Mouse (Mus musculus): ENCODE results near the gene Cntn5. TPM values are rescaled to one million over a fixed set of nuclear protein-coding genes. Genes with fewer than 3 reads are reported as not detected.

The Cntn5 gene
- polyA plus RNA-seq, 1 experiment, result not detected

GRCm38 (mm10) chr9:9696636-9697035, 1207.9 kb downstream of the Cntn5 start:
- no peak overlapping the region for H3K27ac ChIP-seq (ENCODE audit: insufficient read depth, low read depth, low read length)
- no peaks in the 10 kb centered on the region for H3K4me1 ChIP-seq (ENCODE audit: control insufficient read depth, insufficient read depth, low read length)
- no peak for TF ChIP-seq CTCF (IDR thresholded peaks at IDR 0.05; ENCODE audit: low read depth, low read length)
- TF ChIP-seq POLR2A (IDR thresholded peaks at IDR 0.05; ENCODE audit: borderline replicate concordance, low read depth, low read length), result no peak
- no peak overlapping the region for H3K4me3 ChIP-seq (ENCODE audit: insufficient read depth, low read length)

GRCm38 (mm10) chr9:9682348-9682884, 1222.2 kb downstream of the Cntn5 start:
- Histone ChIP-seq H3K4me3 (ENCODE audit: insufficient read depth, low read length) (no peak overlapping the region), H3K27ac (ENCODE audit: insufficient read depth, low read depth, low read length) (no peak overlapping the region), H3K4me1 (ENCODE audit: control insufficient read depth, insufficient read depth, low read length) (no peaks in the 10 kb centered on the region)
- TF ChIP-seq POLR2A (IDR thresholded peaks at IDR 0.05; ENCODE audit: borderline replicate concordance, low read depth, low read length) (no peak), CTCF (IDR thresholded peaks at IDR 0.05; ENCODE audit: low read depth, low read length) (no peak)

- TF ChIP-seq POLR2A (IDR thresholded peaks at IDR 0.05; ENCODE audit: borderline replicate concordance, low read depth, low read length), result no peak
- TF ChIP-seq CTCF (IDR thresholded peaks at IDR 0.05; ENCODE audit: low read depth, low read length), result no peak
- Histone ChIP-seq H3K4me3 (ENCODE audit: insufficient read depth, low read length) (no peak overlapping the region), H3K4me1 (ENCODE audit: control insufficient read depth, insufficient read depth, low read length) (no peaks in the 10 kb centered on the region), H3K27ac (ENCODE audit: insufficient read depth, low read depth, low read length) (no peak overlapping the region)
Measured at GRCm38 (mm10) chr9:9676078-9676477, 1228.5 kb downstream of the Cntn5 start.

- no peak overlapping the region for H3K4me3 ChIP-seq (ENCODE audit: insufficient read depth, low read length)
- no peak overlapping the region for H3K27ac ChIP-seq (ENCODE audit: insufficient read depth, low read depth, low read length)
- no peak for TF ChIP-seq POLR2A (IDR thresholded peaks at IDR 0.05; ENCODE audit: borderline replicate concordance, low read depth, low read length)
- no peak for TF ChIP-seq CTCF (IDR thresholded peaks at IDR 0.05; ENCODE audit: low read depth, low read length)
Measured at GRCm38 (mm10) chr9:9674531-9674930, 1230.0 kb downstream of the Cntn5 start.

GRCm38 (mm10) chr9:9673277-9674049, 1231.1 kb downstream of the Cntn5 start:
- H3K4me3 ChIP-seq (ENCODE audit: insufficient read depth, low read length), result no peak overlapping the region
- TF ChIP-seq CTCF (IDR thresholded peaks at IDR 0.05; ENCODE audit: low read depth, low read length) (no peak), POLR2A (IDR thresholded peaks at IDR 0.05; ENCODE audit: borderline replicate concordance, low read depth, low read length) (no peak)
- H3K4me1 ChIP-seq (ENCODE audit: control insufficient read depth, insufficient read depth, low read length), result no peaks in the 10 kb centered on the region
- H3K27ac ChIP-seq (ENCODE audit: insufficient read depth, low read depth, low read length), result no peak overlapping the region

More at GRCm38 (mm10) chr9:9674531-9674930, 1230.0 kb downstream of the Cntn5 start:
- H3K4me1 ChIP-seq (ENCODE audit: control insufficient read depth, insufficient read depth, low read length), result no peaks in the 10 kb centered on the region

GRCm38 (mm10) chr9:9653463-9653862, 1251.1 kb downstream of the Cntn5 start:
- TF ChIP-seq CTCF (IDR thresholded peaks at IDR 0.05; ENCODE audit: low read depth, low read length) (no peak), POLR2A (IDR thresholded peaks at IDR 0.05; ENCODE audit: borderline replicate concordance, low read depth, low read length) (no peak)
- Histone ChIP-seq H3K27ac (ENCODE audit: insufficient read depth, low read depth, low read length) (no peak overlapping the region), H3K4me1 (ENCODE audit: control insufficient read depth, insufficient read depth, low read length) (no peaks in the 10 kb centered on the region), H3K4me3 (ENCODE audit: insufficient read depth, low read length) (no peak overlapping the region)

- TF ChIP-seq CTCF (IDR thresholded peaks at IDR 0.05; ENCODE audit: low read depth, low read length), result no peak
- no peak for TF ChIP-seq POLR2A (IDR thresholded peaks at IDR 0.05; ENCODE audit: borderline replicate concordance, low read depth, low read length)
- Histone ChIP-seq H3K4me3 (ENCODE audit: insufficient read depth, low read length) (no peak overlapping the region), H3K4me1 (ENCODE audit: control insufficient read depth, insufficient read depth, low read length) (no peaks in the 10 kb centered on the region), H3K27ac (ENCODE audit: insufficient read depth, low read depth, low read length) (no peak overlapping the region)
Measured at GRCm38 (mm10) chr9:9647361-9647760, 1257.2 kb downstream of the Cntn5 start.

- no peak overlapping the region for H3K4me3 ChIP-seq (ENCODE audit: insufficient read depth, low read length)
- H3K4me1 ChIP-seq (ENCODE audit: control insufficient read depth, insufficient read depth, low read length), result no peaks in the 10 kb centered on the region
- no peak for TF ChIP-seq CTCF (IDR thresholded peaks at IDR 0.05; ENCODE audit: low read depth, low read length)
- TF ChIP-seq POLR2A (IDR thresholded peaks at IDR 0.05; ENCODE audit: borderline replicate concordance, low read depth, low read length), result no peak
- no peak overlapping the region for H3K27ac ChIP-seq (ENCODE audit: insufficient read depth, low read depth, low read length)
Measured at GRCm38 (mm10) chr9:9646276-9646675, 1258.3 kb downstream of the Cntn5 start.

Measured in bone marrow macrophage, adult 2 months (primary cell).